Mouse (Mus musculus): Measurements from ENCODE around the gene Nlgn2.

DNA sequence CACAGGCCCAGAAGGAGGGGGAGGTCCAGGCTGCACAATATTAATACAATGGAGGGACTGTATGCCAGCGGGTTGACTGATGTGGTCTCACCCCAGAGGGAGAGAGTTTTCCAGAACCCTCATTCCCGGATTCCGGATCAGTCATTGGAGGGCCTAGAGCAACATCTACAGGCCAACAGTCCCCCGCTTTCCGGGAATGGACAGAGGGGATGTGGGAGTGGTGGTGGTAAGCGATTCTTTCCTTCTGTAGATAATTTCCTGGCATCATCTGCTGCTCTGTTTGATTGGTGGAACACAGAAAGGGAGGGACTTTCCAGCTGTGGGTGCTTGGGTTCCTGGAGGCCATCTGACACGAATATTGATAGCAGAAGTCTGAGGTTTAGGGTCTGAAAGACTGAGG is 38.6 kb upstream of the Nlgn2 start:
- no peak for TF ChIP-seq POLR2A (IDR thresholded peaks at IDR 0.05; ENCODE audit: insufficient read depth, low read length)
- TF ChIP-seq CTCF (IDR thresholded peaks at IDR 0.05; ENCODE audit: low read depth, low read length), result no peak

Measured in ES-Bruce4 (cell line).